Mouse (Mus musculus) small intestine, adult 2 months (tissue): ENCODE measurements around the gene Pgd.
"Not testable (repeated sequence)": the region's sequence is repeated elsewhere in the genome, so short reads cannot be mapped to it uniquely, and the experiment has no call there.

ENCODE experiments used
- CTCF ChIP-seq: fragments of 200-500 bp; IDR thresholded peaks from 2 replicates; pipeline ENCODE4 v1.5.1; 2012; ENCODE audit warnings: low read depth, mild to moderate bottlenecking, control low read depth, inconsistent platforms, low read length, moderate library complexity, mixed read lengths; ENCODE audit not compliant: insufficient replicate concordance, insufficient read length; ENCODE audit errors: extremely low read depth
- POLR2A ChIP-seq: fragments of 200-500 bp; IDR thresholded peaks from 2 replicates; pipeline ENCODE4 v1.6.1; 2012; ENCODE audit warnings: low read depth, mild to moderate bottlenecking, control low read depth, inconsistent platforms, low read length, moderate library complexity

DNA sequence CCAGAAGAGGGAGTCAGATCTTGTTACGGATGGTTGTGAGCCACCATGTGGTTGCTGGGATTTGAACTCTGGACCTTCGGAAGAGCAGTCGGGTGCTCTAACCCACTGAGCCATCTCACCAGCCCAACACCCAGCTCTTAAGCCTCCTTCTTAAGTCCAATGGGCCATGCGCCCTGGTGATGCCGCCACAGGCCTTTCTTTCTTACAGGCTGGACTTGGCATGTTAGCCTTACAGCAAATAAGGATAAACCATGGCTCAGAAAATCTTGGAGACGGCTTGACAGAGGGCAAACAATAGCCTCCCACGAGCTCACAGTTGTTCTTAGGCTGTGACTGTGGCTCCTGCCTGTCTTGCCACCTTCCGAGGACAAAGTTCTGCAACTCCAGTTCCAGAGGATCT, 3.4 kb upstream of the Pgd start:
- TF ChIP-seq CTCF, POLR2A: not testable (repeated sequence)
